Mouse (Mus musculus) layer of hippocampus, postnatal 14 days (tissue): ENCODE data around the gene Samsn1. TPM values are rescaled to one million over a fixed set of nuclear protein-coding genes. Genes with fewer than 3 reads are reported as not detected.
A peak's percentile ranks its signal among the peaks of the same experiment; 100 is the strongest.

ENCODE experiments used
- DNase-seq, 2 experiments: peaks; one replicate each; pipeline ENCODE4 v3.0.0; 2021 to 2022; ENCODE audit warnings: low spot score in 2 of 2, mixed read lengths in 1 of 2
- total RNA-seq, 2 experiments: library from RNA; stranded (reverse); gene quantifications; 2 replicates each; pipeline ENCODE4 v1.2.3; 2021

Gene Samsn1
- total RNA-seq, 2 experiments from 2014 or later, result 0.93 to 1.4 TPM

DNA sequence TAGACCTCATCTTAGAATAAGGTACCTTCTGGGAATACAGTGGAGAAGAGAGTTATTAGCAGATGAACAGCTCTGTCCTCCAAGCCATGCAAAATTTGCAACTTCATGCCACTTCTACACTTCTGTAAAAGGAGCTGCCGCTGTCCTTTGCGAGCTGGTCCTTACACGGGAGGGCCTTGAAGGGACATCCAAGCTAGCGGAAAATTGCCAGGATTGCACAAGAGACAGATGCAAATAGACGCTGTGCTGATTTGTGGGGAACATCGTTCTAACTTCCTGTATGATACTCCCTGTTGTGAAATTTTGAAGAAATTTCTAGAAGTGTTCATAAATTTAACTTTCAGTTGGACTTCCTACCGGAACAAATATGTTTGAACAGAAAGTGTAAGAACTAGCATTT, 61.0 kb downstream of the Samsn1 start:
- no peak for DNase-seq

- no peak for DNase-seq
Measured at GRCm38 (mm10) chr16:75933357-75933756, 88.7 kb downstream of the Samsn1 start.

DNA sequence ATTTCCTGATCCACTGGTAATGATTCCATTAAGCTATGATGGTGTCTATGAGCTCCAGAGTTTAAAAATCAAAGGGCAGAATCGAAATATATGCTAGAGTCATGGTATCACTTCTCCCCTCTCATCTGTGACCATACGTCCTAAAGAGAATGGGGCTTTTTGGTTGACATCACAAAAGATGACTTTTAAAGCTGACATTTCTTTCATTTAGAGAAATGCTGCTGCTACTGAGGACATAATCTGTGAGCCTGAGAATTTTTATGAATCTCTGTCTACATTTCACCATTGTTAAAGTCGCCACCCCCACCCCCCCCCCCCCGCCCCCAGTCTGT, 91.9 kb downstream of the Samsn1 start:
- no peak for DNase-seq

- DNase-seq, result no peak
Measured at GRCm38 (mm10) chr16:75929536-75930221, 92.4 kb downstream of the Samsn1 start.

- no peak for DNase-seq
Measured at GRCm38 (mm10) chr16:75926511-75926910, 95.6 kb downstream of the Samsn1 start.

DNA sequence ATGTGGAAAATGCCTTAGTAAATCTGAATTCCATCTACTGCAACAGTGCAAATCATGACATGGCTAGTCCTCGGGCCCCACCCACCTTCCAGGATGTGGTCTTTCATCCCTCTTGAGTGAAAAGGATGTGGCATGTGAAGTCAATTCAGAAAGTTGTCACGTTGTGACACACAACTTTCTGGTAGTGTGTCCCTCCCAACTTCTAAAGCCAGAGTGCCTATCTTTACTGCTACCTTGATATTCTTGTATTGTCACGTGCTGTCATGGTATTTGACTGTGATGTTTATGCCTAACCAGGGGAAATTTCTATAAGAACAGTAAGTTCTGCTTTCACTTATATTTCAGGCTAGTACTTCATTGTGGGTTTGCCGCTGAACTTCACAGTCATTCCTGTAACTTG, 101.2 kb downstream of the Samsn1 start:
- DNase-seq, result no peak

GRCm38 (mm10) chr16:75919298-75919697, 102.8 kb downstream of the Samsn1 start:
- no peak for DNase-seq

GRCm38 (mm10) chr16:75917712-75918111, 104.4 kb downstream of the Samsn1 start:
- DNase-seq, result no peak

DNA sequence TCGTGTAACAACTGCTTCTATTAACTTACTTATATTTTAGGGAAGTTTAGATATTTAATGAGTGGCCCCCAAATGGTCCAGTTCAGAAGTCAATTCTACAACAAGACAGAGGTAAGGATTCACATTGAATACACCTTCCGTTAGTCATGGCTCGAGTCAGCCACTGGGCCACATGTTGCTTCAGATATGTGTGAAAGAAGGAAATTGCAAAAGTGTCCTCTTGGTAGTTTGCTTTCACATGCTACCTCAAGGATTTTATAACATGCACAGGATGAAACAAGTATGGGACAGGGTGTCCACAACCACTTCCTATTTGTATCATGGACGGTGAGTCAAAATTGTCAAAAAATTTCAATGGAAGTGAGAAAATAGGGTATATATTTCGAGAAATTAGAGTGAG, 110.0 kb downstream of the Samsn1 start:
- DNase-seq, result no peak

DNA sequence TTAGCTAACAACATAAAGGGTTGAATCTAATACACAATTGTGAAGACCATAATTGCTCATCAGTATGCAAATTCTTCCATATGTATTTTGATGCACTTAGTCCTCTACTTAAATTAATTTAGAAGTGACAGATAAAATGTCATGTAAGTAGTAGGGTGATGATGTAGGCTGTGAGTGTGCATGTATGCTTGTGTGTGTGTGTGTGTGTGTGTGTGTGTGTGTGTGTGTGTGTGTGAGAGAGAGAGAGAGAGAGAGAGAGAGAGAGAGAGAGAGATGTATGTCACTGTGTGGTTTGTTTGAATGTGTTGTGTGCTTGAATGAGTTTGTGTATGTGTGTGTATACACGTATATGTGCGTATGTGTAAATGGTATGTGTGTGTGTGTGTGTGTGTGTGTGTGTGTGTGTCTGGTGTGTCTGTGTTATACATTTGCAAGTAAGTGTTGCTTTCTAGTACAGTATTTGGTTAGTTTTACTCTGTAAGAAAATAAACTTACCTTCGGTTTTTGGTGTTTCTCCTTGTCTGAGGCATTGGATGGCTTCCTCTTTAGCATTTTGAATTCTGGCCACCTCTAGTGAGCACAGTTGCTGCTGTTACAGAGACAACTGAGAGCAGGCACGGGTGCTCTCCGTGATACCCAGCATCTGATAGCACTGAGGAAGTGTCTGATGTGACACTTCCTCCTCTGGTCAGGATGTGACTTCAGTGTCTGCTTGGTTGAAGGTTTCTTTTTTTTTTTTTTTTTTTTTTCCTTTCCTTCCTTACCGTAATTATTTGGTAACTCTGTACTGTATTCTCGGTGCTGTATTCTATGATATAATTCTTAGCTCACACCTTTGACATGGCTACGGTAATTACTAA, 113.2 kb downstream of the Samsn1 start:
- DNase-seq, result peak in 1 of 2 experiments; percentile 5

- no peak for DNase-seq
Measured at GRCm38 (mm10) chr16:75906790-75907189, 115.3 kb downstream of the Samsn1 start.

DNA sequence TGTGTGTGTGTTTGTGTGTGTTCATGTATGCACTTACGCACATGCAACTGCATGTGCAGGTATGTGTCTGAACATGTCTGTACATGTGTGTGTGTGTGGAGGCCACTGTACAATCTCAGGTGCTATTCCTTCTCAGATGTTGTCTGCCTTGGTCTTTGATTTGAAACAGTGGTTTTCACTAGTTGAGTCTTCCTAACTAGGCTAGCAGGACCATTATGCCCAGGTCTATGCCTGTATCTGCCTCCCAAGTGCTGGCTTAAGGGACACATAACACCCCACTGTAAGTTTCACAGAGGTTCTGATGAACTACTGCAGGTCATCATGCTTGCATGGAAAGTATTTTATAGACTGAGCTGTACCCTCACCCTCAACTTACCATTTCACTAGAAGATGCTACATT, 115.8 kb downstream of the Samsn1 start:
- DNase-seq, result no peak

GRCm38 (mm10) chr16:75905324-75905723, 116.8 kb downstream of the Samsn1 start:
- DNase-seq, result no peak

- DNase-seq, result no peak
Measured at GRCm38 (mm10) chr16:75904072-75904471, 118.0 kb downstream of the Samsn1 start.

DNA sequence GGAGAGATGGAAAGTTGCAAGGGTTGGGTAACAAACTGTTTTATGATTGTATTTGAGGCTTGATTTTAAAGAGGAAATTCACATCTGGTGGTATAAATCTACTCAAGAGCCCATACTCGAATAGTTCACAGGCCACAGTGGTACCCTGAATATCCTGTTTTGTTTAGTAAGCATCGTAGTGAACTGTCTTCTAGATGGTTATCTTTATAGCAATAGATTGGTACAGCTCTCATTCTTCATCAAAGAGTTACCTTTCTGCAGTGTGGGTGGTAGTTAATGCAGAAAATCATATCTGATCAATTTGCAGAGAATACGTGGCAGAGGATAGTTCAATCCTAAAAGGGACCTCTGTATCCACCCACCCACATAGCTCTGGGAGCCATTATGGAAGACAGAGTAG, 119.1 kb downstream of the Samsn1 start:
- no peak for DNase-seq

DNA sequence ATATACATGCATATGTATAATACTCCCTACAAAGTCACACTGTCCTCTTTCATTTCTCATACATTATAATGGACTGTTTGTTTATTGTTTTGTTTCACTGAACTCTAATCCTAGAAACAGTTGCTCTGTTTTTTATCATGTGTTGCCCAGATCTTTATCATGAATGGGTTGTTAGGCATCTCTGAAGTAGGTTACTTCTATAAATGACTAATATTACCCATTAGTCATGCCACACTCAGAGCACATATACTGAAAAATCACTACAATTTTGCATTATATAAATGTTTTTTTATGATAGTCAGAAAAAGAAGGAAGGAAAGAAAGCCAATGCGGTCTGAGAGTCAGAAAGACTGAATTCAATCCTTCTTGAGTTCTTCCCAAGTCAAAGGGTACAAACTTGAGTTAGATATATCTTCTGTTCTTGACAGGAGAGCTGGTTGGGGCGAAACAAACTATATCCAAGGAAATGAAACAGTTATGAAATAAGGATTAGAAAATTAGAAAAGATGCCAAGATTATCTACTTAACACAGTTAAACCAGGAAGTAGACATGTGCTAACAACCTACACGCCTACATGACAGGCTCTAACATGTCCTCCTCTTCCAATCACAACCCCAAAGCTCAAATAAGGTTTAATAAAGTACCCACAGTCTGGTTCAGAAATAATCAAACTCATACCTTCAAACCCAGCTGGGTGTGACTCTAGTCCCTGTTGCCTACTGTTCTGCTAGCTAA, 122.0 kb downstream of the Samsn1 start:
- no peak for DNase-seq

DNA sequence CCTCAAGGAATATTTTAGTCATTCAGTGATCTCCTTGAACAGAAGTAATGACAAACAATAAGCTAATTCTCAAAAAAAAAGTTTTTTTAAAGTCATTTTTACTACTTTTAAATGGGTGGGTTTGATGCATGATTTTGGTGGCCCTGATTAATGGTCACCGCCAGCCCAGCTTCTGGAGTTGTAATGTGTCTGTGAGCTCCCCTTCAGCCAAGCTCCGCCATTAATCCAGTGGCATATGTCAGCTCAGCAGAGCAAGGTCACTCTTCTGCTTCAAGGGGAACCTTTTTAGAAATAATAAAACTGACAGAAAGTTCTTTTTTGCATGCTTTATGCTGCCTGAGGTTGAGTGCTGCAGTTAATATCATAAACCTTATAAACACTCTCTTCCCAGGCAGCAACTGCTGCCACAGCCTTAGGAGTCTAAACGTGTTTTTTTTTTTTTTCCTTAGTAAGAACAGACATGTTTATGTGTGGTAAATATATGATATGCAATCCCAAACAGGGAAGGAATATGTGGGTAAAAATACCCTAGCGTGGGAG, 124.2 kb downstream of the Samsn1 start:
- no peak for DNase-seq

GRCm38 (mm10) chr16:75894263-75894901, 127.7 kb downstream of the Samsn1 start:
- no peak for DNase-seq

DNA sequence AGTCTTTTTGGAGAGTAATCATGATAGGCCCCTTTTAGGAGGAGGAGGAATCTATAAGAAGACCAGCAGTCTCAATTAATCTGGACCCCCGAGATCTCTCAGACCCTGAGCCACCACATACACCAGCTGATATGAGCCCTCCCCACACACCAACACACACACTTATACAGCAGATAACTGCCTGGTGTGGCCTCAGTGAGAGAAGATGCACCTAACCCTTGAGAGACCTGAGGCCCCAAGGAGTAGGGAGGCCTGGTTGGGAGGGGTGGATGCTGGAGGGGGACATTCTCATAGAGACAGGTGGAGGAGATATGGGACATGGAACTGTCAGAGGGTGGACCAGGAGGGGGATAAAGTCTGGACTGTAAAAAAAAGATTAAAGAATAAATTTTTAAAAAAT, 128.6 kb downstream of the Samsn1 start:
- no peak for DNase-seq

GRCm38 (mm10) chr16:75889081-75889646, 132.9 kb downstream of the Samsn1 start:
- no peak for DNase-seq

DNA sequence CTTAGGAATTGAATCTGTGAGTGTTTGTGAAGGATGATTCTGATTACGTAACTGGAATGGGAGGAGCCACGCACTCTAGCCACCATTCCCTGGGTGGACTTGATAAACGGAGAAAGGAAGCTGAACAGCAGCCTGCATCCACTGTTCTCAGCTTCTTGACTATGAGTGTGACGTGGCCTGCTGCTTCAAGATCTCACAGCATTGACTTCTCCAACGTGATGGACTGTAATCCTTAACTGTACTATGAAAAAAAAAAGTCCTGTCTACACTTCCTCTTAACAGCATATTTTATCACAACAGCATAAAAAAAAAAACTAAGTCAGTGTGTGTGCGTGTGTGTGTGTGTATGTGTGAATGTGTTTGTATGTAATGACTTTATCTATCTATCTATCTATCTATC, 134.9 kb downstream of the Samsn1 start:
- no peak for DNase-seq
